Mouse (Mus musculus) lung, postnatal 0 days (tissue): ENCODE measurements around the gene Hspb7.

Experiments used
- CTCF ChIP-seq: IDR thresholded peaks from 2 replicates; pipeline ENCODE4 v1.5.1; 2016; ENCODE audit warnings: antibody characterized with exemption, mild to moderate bottlenecking
- EP300 ChIP-seq: IDR thresholded peaks from 2 replicates; pipeline ENCODE4 v1.6.1; 2016; ENCODE audit warnings: antibody characterized with exemption, mild to moderate bottlenecking, control low read depth

DNA sequence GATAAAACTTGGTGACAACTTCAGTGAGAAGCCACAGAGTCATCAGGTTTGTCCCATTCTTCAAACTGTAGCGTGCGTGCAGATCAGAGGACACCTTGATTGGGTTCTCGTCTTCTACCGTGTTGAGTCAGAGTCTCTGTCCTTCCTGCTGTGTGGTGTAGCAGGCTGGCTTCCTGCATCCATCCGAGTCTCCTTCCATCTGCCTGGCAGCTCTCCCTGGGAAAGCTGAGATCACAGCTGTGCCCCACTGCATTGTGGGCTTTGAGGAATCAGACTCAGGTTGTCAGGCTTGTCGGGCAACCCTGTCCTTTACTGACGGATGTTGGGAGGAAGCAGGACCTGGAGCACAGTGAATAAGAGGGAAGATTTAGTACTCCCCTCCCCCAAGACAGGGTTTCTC lies 25.6 kb downstream of the Hspb7 start:
- TF ChIP-seq CTCF (no peak), EP300 (no peak)
